Mouse (Mus musculus): ENCODE measurements around the gene Spdl1. TPM values are rescaled to one million over a fixed set of nuclear protein-coding genes. Genes with fewer than 3 reads are reported as not detected.
A peak's percentile ranks its signal among the peaks of the same experiment; 100 is the strongest.

Spdl1 gene
- under 1 TPM; 0.19 to 0.73 TPM for total RNA-seq (2021)

- intact Hi-C loops (cut with DNase I): loop anchor here (10.0 kb wide), 2 partner anchors 1001 to 1669 kb away; partner anchors contain the start of genes Npm1 and Rars
- DNase-seq: peak; percentile 97 to 98
Measured at GRCm38 (mm10) chr11:34833318-34834086, at the start of gene Spdl1. TSS of gene Spdl1 (minus strand) at chr11:34833641.

- intact Hi-C loops (cut with DNase I): loop anchor here (1.0 to 5.0 kb wide), 4 partner anchors 236 to 786 kb away; no protein-coding TSS in a partner anchor
- DNase-seq: no peak
Measured at GRCm38 (mm10) chr11:34881528-34881927, 48.1 kb upstream of the Spdl1 start.

- no peak for DNase-seq
- intact Hi-C loops (cut with DNase I): loop anchor here (2.0 to 5.0 kb wide), 3 partner anchors 238 to 788 kb away; no protein-coding TSS in a partner anchor
Measured at GRCm38 (mm10) chr11:34879678-34880077, 46.2 kb upstream of the Spdl1 start.

GRCm38 (mm10) chr11:34873861-34874260 lies 40.4 kb upstream of the Spdl1 start:
- intact Hi-C loops (cut with DNase I): no loop called here
- DNase-seq: no peak

- DNase-seq: no peak
- intact Hi-C loops (cut with DNase I): no loop called here
Measured at GRCm38 (mm10) chr11:34872432-34872831, 39.0 kb upstream of the Spdl1 start.

- intact Hi-C loops (cut with DNase I): no loop called here
- DNase-seq: peak in 1 of 2 experiments; percentile 13
Measured at GRCm38 (mm10) chr11:34871991-34872390, 38.5 kb upstream of the Spdl1 start.

GRCm38 (mm10) chr11:34871456-34871855 lies 38.0 kb upstream of the Spdl1 start:
- intact Hi-C loops (cut with DNase I): no loop called here
- DNase-seq: peak in 1 of 2 experiments; percentile 18

GRCm38 (mm10) chr11:34868626-34869025 lies 35.2 kb upstream of the Spdl1 start:
- intact Hi-C loops (cut with DNase I): no loop called here
- DNase-seq: no peak

- no peak for DNase-seq
- intact Hi-C loops (cut with DNase I): no loop called here
Measured at GRCm38 (mm10) chr11:34865741-34866270, 32.4 kb upstream of the Spdl1 start.

- peak; percentile 14 to 19 for DNase-seq
- intact Hi-C loops (cut with DNase I): no loop called here
Measured at GRCm38 (mm10) chr11:34865181-34865580, 31.7 kb upstream of the Spdl1 start.

GRCm38 (mm10) chr11:34856652-34857051 lies 23.2 kb upstream of the Spdl1 start:
- intact Hi-C loops (cut with DNase I): no loop called here
- DNase-seq: no peak

GRCm38 (mm10) chr11:34846268-34846652 lies 12.8 kb upstream of the Spdl1 start:
- intact Hi-C loops (cut with DNase I): loop anchor here (10.0 kb wide), 1 partner anchor 819 kb away; no protein-coding TSS in a partner anchor
- DNase-seq: no peak

GRCm38 (mm10) chr11:34845567-34846267 lies 12.3 kb upstream of the Spdl1 start:
- intact Hi-C loops (cut with DNase I): loop anchor here (1.0 to 10.0 kb wide), 2 partner anchors 606 to 819 kb away; no protein-coding TSS in a partner anchor
- DNase-seq: peak; percentile 37 to 47

GRCm38 (mm10) chr11:34843517-34843916 lies 10.1 kb upstream of the Spdl1 start:
- peak in 1 of 2 experiments; percentile 5 for DNase-seq

GRCm38 (mm10) chr11:34840283-34840682 lies 6.8 kb upstream of the Spdl1 start:
- intact Hi-C loops (cut with DNase I): loop anchor here (5.0 to 10.0 kb wide), 3 partner anchors 567 to 1162 kb away; no protein-coding TSS in a partner anchor
- DNase-seq: no peak

More at GRCm38 (mm10) chr11:34843517-34843916, 10.1 kb upstream of the Spdl1 start:
- intact Hi-C loops (cut with DNase I): loop anchor here (5.0 to 10.0 kb wide), 3 partner anchors 564 to 1159 kb away; no protein-coding TSS in a partner anchor

GRCm38 (mm10) chr11:34839051-34839450 lies 5.6 kb upstream of the Spdl1 start:
- intact Hi-C loops (cut with DNase I): loop anchor here (2.0 to 10.0 kb wide), 3 partner anchors 854 to 1674 kb away; partner anchors contain the start of genes Npm1 and Rars
- no peak for DNase-seq

GRCm38 (mm10) chr11:34836272-34836671 lies 2.8 kb upstream of the Spdl1 start:
- intact Hi-C loops (cut with DNase I): loop anchor here (10.0 kb wide), 2 partner anchors 999 to 1671 kb away; partner anchors contain the start of genes Npm1 and Rars
- DNase-seq: no peak

- intact Hi-C loops (cut with DNase I): loop anchor here (10.0 kb wide), 2 partner anchors 1002 to 1668 kb away; partner anchors contain the start of genes Npm1 and Rars
- DNase-seq: no peak
Measured at GRCm38 (mm10) chr11:34832678-34833077, 763 bp downstream of the Spdl1 start.

GRCm38 (mm10) chr11:34827803-34828202 lies 5.6 kb downstream of the Spdl1 start:
- no peak for DNase-seq
- intact Hi-C loops (cut with DNase I): no loop called here

GRCm38 (mm10) chr11:34826940-34827339 lies 6.5 kb downstream of the Spdl1 start:
- DNase-seq: no peak
- intact Hi-C loops (cut with DNase I): no loop called here

- DNase-seq: no peak
- intact Hi-C loops (cut with DNase I): no loop called here
Measured at GRCm38 (mm10) chr11:34824791-34825190, 8.7 kb downstream of the Spdl1 start.

Measured in heart, postnatal 36 days (tissue).